Mouse (Mus musculus): ENCODE data around the gene Adamts20.
"Not testable (repeated sequence)": the region's sequence is repeated elsewhere in the genome, so short reads cannot be mapped to it uniquely, and the experiment has no call there.

Gene Adamts20

DNA sequence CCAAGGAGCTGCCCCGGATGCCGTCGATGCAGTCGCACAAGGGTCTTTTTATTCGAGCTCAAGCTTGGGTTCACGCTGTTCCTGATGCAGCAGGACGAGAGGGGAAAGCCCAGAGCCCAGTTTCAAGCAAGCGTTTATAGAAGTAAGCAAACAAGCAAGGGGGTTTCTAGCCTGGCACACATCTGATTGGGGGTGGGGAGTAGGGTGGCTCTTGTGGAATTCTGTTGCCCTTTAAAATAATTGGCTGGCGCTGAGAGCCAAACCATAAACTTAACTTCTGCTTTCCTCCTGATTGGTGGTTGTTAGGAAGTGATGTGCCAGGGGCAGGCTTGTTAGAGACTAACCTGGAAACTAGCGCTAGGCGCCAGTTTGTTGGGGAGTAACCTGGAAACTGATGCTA, at the start of gene Adamts20:
Adamts20 (minus strand) TSS at position 101 of the 400 bp plus-strand sequence.
- no peak for DNase-seq

DNA sequence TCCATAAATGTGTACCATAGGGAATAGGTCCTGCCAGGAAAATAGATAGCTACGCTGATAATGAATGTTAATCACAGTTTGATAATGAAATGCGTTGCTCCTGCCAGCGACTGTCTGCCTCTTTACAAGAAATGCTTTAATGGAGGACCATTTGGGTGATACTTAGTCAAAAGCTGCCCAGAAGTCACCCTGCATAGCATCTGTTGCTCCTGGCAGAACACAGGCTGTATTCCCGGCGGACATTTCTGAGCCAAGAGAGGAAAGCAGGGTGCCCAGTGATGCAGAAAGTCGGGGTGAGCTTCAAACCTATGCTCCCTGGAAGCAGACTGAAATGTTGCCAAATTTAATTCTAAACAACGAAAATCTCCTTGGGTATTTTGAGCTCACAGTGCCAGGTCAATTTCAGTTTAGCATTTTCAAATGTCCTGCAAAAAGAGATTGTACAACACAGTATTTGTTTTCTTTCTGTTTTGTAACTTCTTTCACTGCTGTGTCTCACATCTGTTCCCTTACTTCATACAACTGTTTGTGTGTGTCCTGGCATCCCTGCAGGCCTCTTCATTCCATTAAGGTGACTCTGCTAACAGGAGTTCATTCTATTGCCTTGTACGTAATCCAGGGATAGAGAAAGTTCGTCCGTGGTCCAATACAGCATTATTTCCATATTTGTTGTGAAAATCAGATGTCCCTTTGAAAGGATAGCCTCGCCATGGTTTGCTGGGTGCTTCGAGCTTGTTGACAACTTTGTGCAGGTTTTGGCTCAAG, 38.4 kb upstream of the Adamts20 start:
- DNase-seq = no peak

- DNase-seq = no peak
Observed at GRCm38 (mm10) chr15:94499260-94499659, 34.0 kb upstream of the Adamts20 start.

DNA sequence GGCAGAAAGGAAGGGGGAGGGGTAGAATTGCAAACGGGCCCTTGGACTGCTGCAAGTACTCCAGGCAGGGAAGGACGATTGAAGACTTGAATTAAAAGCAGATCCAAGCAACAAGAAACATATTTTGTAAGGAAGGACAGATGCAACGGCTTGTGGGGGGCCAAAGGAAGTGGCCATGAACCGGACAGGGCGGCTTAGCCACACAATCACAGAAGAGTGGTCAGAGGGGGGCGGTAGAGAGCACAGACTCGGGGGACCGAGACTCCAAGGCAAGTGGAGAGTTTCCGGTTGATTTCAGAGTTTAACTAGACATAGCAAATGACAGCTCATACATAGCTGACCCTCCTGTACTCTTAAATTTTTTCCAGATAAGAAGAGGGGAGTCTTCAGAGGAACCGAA, 30.7 kb upstream of the Adamts20 start:
- peak; percentile 6 for DNase-seq

DNA sequence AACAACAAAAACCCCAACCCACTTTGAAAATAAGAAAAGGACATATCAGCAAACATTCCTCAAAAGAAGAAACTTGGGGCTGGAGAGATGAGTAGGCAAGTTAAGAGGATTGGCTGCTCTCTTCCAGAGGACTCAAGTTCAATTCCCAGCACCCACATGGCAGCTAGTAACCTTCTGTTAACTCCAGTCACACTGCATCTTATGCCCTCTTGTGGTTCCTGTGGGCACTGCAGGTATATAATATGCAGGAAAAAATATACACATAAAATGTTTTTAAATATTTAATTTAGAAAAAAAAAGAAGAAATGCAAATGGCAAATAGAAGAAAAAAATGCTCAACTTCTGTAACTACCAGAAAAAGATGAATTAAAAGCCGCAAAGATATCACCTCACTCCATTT, 29.2 kb upstream of the Adamts20 start:
- no peak for DNase-seq

- no peak for DNase-seq
Observed at GRCm38 (mm10) chr15:94489433-94489832, 24.2 kb upstream of the Adamts20 start.

DNA sequence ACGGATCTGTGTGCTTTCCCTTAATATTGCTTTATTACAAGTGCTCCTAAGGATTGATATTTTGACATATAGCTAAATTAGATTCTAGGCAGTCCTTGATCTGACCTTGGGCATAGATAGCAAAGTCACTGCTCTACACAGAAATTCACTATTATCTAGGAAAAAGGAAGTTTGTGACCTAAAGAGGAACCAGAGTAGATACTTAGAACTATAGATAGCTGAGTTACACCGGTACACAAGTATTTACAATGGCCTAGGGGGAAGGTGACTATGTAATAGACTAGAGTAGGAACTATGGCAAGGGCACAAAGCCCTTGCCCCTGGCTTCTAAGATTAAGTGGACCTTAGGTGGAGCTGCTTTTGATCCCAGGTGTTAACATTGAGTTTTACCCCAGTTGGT, 22.8 kb upstream of the Adamts20 start:
- not testable (repeated sequence) for DNase-seq

DNA sequence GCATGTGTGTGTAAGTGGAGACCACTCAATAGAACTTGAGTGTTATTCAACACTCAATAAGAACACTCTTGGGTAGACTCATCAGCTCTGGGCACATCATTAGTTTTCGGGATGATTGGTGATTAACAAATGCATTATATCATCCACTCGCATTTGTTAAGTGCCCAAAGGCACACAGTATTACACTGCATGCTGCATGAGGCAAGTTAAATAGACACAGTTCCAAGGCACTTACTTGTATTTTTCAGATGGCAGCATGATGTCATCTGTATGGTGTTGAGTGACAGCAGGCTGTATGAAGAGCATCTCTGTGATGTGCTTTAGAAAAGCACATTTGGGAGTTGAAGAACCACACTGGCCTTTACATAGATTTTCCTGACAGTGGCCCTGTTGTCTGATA, 17.3 kb upstream of the Adamts20 start:
- no peak for DNase-seq

- no peak for DNase-seq
Observed at GRCm38 (mm10) chr15:94480792-94481191, 15.6 kb upstream of the Adamts20 start.

GRCm38 (mm10) chr15:94480248-94480647, 15.0 kb upstream of the Adamts20 start:
- no peak for DNase-seq

DNA sequence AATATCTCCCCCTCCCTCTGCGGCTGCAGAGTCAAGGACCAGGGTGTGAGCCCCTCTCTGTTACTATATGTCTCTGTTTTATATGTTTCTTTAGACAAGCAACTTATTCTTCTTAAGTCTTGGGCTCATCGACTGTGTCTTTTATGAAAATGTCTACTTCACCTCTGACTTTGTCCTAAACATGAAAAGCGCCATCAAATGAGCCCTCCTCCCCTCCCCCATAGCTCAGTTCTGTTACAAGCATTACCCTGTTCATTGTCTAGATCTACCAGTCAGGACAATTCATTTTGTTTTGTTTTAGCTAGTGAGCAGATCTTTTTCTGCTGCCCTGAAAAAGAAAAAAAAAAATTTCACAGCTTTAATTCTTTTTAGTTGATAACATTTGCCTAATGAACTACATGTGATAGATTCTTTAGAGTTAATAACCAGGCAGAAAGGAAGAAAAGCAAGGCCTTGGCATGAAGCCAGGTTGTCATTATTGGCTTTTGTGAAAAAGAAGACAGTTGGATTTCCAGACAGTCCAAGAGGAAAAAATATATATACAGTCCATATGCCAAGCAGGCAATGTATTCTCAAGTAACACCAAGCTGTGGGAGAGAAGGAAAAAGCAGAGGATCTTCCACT, 14.4 kb upstream of the Adamts20 start:
- DNase-seq = no peak

DNA sequence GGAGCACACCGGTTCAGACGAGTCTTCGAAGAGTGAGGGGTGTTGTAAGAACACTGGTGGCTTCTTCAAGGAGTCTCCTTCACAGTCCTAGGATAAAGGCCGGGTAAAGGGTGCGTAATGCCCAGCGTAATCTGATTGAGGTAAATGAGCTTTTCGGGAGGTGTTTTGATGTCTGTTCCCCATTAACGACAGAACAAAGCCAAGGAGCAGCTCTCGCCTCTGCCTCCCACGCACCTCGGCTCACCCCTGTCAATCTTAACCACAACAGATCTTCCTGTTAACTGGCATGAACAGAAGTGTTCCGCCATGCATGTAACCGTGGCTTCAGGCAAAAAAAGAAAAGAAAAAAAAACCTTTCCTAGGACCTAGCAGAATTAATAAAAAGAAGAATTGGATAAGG, 13.5 kb upstream of the Adamts20 start:
- no peak for DNase-seq

DNA sequence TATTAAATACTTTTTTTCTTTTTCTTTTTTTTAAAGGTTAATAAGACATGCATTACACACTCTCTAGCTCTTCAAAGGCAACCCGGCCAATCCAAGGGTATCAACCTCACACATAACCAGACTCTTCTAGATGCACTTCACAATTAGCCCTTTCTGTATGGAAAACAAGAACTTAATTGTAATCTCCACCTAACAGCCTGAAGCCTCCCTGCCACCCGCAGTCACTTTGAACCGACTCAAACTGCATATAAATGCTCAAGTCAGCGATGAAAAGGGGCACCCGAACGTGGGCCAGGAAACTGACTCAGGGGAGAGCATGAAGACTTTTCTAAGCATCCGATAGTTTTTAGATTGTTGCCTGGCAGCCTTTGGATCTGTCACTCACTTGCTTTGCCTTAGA, 12.1 kb upstream of the Adamts20 start:
- no peak for DNase-seq

- DNase-seq = no peak
Observed at GRCm38 (mm10) chr15:94475975-94476374, 10.8 kb upstream of the Adamts20 start.

DNA sequence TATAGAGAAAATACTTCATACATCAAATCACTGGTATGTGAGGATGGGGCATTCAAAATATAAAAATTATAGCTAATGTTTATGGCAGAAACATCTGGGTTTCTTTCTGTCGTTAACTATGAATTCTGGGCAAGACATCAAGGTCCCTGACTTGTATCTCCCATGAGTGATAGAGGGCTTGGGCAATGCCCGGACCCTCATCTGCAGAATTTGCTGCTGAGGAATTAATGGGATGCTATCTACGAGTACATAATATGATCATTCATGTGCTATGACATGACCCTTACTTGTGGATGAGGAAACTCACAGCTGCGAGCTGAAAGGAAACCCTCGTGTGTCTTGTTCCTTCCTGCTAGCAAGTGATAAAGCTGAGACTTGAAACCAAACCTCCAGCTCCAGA, 5.1 kb upstream of the Adamts20 start:
- no peak for DNase-seq

DNA sequence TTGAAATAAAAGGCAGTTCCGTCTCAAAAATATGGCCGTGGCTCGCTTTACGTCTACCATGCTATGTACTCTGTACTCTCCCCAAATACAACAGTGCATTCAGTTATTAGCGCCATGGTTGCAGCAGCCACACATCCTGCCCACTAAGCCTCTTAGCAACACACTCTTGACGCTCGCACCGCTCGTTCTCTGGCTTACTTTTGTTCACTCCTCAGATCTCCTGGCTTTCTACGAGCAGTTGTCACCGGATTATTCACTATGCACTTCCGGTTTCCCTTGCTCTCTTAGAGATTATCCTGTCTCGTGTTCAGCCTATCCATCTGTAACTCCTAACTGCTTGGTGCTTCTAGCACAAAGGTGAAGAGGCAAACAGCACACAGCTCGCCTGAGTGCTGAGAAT, 337 bp downstream of the Adamts20 start:
- no peak for DNase-seq

GRCm38 (mm10) chr15:94463251-94463650, 2.0 kb downstream of the Adamts20 start:
- peak; percentile 29 for DNase-seq

DNA sequence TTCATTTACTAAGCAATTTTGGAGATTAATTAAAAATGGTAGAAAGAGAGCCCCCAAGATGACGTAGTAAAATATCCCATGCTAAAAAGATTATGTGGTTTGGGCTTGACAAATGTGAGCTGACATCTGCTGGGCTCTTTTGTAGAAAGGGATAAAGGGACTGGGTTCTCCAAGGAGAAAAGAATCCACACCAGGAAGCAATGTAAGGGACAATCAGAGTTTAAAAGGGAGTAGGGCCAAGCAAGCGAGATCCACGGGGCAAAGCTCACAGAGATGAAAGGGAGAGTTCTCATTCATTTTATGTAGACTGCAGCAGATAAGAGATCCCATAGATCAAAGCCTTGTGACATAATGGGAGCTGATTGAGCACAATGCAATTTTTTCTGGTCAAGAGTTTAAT, 3.0 kb downstream of the Adamts20 start:
- DNase-seq = no peak

- DNase-seq = no peak
Observed at GRCm38 (mm10) chr15:94461166-94461565, 4.1 kb downstream of the Adamts20 start.

DNA sequence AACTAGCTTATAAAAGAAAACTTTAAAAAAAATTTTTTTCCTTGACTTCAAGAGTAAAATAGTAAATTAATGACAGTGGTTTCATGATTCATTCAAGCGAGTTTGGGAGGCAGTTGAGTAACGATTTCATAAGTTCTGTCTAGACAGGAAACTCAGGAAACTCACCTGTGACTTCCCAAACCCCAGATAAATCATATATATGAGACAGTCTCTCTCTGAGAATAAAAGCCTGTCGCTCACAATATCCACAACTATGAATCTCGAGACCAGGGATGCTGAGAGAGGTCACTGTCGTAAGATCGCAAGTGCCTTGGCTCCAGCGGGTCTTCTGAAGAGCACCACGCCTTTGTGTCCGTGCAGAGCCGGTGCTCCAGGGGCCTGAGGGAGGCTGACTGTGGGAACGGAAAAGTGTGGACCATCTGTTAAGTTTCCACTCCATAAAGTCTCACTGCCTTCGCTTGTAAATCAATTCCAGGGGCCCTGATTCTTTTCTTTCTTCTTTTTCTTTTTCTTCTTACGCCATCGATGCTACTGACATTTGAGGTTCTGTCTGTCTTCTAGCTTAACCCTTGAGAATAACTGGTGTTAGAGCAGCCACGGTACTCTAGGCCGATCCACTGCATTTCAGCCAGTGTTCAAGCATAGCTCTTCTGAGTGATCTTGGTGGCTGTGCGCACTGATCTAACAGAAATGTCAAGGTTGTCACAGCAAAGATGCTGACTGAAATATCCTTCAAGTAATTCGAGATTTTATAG, 7.4 kb downstream of the Adamts20 start:
- DNase-seq = no peak

DNA sequence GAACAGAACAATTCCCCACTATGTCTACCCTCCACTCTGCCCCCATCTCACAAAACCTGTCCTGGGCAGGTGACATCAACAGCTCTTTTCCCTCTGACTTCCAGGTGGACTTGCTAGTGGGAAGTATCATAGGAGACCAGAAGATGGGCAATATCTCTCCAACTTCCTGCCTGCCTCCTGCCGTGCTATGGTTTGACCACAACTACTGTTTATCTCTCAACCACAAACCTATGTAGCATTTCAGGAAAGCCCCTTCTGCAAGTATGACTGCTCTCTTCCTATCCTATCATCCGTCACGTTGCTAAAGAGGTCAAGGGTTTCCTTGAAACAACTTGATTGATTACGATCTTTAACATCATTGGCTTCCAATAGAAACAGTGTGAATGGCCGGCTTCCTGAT, 12.4 kb downstream of the Adamts20 start:
- no peak for DNase-seq

GRCm38 (mm10) chr15:94451600-94451999, 13.6 kb downstream of the Adamts20 start:
- DNase-seq = no peak

- peak; percentile 14 for DNase-seq
Observed at GRCm38 (mm10) chr15:94444437-94445136, 20.6 kb downstream of the Adamts20 start.
